Mouse (Mus musculus) urinary bladder, adult 18-20 months (tissue): ENCODE measurements at regions not wholly inside any gene's neighbourhood (a gene's known extent, or its start where the extent isn't known, plus 50 kb on each side); places are given as distances from the start of the nearest gene placed in this dataset.
A peak's percentile ranks its signal among the peaks of the same experiment; 100 is the strongest.
"Not testable (repeated sequence)": the region's sequence is repeated elsewhere in the genome, so short reads cannot be mapped to it uniquely, and the experiment has no call there.

ENCODE experiments used
- DNase-seq, 2 experiments: peaks; one replicate each; pipeline ENCODE4 v3.0.0; 2022; ENCODE audit warnings: low spot score in 2 of 2, mixed read lengths in 2 of 2

DNA sequence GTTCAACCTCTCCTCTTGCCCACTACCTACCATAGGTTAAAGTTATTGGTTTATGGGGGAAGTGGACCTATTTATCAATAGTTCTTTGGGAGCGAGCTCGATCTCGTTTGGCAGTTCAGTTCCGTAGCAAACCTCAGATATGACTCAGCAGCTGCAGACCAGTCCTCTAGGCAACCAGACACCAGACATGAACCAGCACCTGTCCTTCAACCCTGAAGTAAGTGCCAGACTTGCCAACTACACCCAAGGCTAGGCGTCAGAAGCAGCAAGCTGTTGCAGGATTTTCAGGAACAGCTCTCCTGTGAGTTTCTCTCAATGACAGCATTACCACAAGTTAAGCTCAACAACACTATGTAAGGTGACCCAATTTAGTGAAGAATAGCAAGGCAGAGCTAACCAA lies 53.3 kb upstream of the Trdn start:
- DNase-seq: no peak

DNA sequence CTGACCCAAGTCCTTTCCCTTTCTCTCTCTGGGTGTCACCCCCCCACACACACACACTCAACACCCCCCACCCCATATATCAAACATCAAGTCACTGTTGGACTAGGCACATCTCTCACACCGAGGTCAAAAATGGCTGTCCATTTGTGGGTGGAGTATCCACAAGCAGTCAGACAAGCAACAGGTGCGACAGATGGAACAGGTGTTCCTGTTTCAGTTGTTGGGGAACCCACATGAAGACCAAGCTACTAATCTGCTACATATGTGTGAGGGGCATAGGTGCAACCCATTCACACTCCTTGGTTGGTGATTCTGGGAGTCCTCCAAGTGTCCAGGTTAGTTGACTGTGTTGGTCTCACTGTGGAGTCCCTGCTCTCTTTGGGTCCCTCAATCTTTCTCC lies 58.1 kb upstream of the Trdn start:
- no peak for DNase-seq

DNA sequence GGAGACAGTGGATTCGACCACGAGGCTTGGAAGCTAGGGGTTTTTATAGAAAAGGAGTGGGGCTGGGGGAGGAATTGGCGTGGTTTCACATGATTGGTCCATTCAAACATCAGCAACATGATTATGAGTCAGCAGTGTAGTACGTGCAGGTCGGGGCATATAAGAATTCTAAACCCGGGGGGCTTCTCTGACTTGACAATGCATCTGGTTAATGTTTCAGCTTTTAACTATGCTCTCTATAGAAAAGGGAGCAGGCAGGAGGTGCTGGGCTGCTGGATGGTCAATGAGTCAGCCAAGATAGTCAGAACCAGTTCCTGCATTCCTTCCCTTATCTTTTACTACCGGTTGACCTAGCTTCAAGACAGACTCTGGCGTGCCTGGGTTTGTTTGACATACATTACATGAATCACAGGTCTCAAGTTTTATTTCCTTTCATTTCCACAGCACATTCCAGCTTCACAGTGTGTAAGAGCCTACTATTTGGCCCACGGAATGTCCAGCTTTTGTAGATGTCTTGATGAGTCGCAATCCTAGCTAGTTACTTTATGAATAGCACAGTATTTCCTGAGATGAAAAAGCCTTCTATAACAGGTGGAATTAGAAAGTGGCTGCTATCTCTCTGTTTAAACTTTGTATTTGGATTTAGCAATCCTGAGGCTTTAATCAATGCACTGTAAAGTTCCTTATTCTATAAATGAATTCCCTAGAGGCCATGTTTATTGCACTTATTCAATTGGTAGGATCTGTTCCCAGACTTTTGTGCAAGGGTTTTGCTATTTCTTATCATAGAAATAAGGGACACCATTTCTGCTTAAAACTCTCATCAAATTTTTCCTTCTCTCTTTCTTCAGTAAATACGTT lies 94.7 kb upstream of the Nkain2 start:
- DNase-seq: peak; percentile 9 to 67

DNA sequence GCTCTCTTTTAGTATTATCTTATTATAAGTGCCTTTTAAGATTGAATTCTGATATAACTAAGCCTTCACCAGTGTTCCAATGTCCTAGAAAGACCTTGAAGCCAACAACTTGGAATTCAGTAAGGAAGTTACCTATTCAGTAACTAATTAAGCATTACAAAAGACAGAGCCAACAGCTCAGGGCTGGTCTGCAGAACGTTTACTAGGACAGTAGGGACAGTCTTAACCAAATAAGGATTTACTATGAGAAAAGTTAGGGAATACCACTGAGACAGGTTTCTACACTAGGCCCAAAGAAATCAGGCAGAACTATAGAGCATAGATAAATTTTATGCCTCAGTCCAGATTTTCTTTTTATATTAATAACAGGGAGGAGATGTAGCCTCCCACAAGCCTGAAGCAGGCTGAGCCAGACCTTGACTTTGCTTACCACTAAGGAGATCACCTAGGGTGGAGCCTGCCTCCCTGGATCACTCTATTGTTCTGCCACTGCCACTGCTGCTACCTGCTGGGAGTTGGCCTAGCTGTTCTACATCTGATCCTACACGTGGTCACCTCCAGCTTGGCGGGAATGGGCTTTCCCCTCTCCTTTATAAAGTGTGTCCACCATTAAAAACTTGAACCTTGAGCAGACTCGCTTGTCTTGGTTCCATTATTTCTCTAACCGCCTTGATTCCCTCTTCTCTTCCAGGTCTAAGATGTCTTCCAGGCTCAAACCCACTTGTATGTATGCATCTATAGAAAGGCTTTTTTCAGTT lies 68.2 kb upstream of the Nkain2 start:
- DNase-seq: not testable (repeated sequence)

DNA sequence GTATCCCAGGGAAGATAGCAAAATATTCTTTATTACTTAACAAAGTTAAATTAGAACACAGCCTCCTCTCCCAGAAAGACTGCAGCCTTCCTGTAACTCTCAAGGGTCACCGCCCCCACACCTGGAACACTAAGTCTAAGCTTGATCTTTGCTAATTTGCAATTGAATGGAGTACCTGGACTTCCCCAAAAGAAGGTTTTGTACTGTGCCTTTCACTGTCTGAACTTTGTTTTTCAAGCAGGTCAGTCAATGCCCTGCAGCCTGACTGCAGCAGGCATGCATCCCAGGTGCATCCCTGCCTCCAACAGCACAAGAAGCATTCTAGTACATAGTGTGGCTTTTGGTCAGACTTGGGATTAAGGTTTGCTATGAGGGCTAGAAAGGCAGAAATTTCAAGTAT lies 67.2 kb upstream of the Nkain2 start:
- DNase-seq: not testable (repeated sequence)

DNA sequence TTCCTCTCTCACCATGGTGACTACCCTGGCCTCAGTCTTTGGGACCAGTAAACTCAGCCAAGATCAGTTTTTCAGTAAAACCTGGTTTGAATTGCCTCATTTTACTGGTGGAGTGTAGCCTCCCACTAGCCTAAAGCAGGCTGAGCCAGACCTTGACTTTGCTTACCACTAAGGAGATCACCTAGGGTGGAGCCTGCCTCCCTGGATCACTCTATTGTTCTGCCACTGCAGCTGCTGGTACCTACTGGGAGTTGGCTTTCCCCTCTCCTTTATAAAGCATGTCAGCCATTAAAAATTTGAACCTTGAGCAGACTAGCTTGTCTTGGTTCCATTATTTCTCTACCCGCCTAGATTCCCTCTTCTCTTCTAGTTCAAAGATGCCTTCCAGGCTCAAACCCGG lies 63.5 kb upstream of the Nkain2 start:
- not testable (repeated sequence) for DNase-seq

DNA sequence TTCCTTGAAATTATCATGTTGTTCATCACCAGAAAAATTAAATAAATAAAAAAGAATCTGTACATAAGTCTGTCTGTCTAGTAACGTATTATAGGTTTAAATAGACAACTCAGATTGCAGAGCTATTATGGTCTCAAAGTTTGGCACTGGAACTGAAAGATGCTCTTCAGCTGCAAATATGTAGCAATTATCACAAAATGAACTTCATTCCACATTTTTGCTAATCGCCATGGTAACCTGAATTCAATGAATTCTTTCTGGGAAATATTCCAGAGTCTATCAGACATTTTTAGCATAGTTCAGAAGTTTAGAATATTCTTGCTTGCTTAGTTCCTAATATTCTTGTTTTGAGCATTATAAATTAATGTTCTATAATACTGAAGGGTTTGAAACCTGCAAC lies 62.2 kb upstream of the Nkain2 start:
- DNase-seq: no peak

DNA sequence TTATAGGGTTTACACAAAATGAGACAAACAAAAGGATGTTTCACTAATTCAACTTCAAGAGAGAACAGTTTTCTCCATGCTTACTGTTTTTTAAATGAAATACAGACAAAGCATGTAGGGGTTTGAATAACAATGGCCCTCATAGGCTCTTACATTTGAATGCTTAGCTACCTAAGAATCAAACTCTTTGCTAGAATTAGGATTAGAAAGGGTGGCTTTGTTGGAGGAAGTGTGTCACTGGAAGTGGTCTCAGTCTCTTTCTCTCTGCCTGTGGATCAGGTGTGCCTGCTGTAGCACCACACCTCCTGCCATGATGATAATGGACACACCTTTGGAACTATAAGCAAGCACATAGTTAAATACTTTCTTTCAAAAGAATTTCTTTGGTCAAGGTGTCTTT lies 52.8 kb upstream of the Nkain2 start:
- DNase-seq: no peak
